Mouse (Mus musculus) stomach, postnatal 0 days (tissue): Measurements from ENCODE around the gene C2cd4c. TPM values are rescaled to one million over a fixed set of nuclear protein-coding genes. Genes with fewer than 3 reads are reported as not detected.

Experiments
- ATAC-seq: fragments of 200-750 bp; cut with Nextera tagmentation; 2 replicates; pipeline ENCODE4 v1.8.0; 2017; ENCODE audit not compliant: low FRiP score, low TSS enrichment
- DNase-seq: peaks from one replicate; pipeline ENCODE4 v3.0.0-alpha.2; 2016; ENCODE audit warnings: low spot score
- H3K27ac ChIP-seq: fragments of 300-500 bp; sonication (generic); replicated peaks from 2 replicates; pipeline ENCODE4 v1.5.1; 2014; ENCODE audit warnings: mild to moderate bottlenecking, control low read depth
- H3K27me3 ChIP-seq: fragments of 300-500 bp; sonication (generic); 2 replicates; pipeline ENCODE4 v1.6.1; 2014; ENCODE audit warnings: low read length; ENCODE audit not compliant: control insufficient read depth, insufficient read depth
- H3K36me3 ChIP-seq: fragments of 300-500 bp; sonication (generic); 2 replicates; pipeline ENCODE4 v1.6.1; 2014; ENCODE audit warnings: low read length, mixed read lengths; ENCODE audit not compliant: control insufficient read depth, insufficient read depth
- H3K4me1 ChIP-seq: fragments of 300-500 bp; sonication (generic); replicated peaks from 2 replicates; pipeline ENCODE4 v1.6.1; 2014; ENCODE audit warnings: antibody characterized with exemption; ENCODE audit not compliant: control insufficient read depth, insufficient read depth
- H3K4me2 ChIP-seq: fragments of 300-500 bp; sonication (generic); replicated peaks from 2 replicates; pipeline ENCODE4 v1.6.1; 2014; ENCODE audit warnings: low read depth, mild to moderate bottlenecking, control low read depth, moderate library complexity
- H3K4me3 ChIP-seq: fragments of 300-500 bp; sonication (generic); 2 replicates; pipeline ENCODE4 v1.5.1; 2014; ENCODE audit warnings: low read depth, low read length, control low read depth
- H3K9ac ChIP-seq: fragments of 300-500 bp; sonication (generic); 2 replicates; pipeline ENCODE4 v1.6.1; 2014; ENCODE audit warnings: mild to moderate bottlenecking, low read length, control low read depth, mixed read lengths
- H3K9me3 ChIP-seq: fragments of 300-500 bp; sonication (generic); 2 replicates; pipeline ENCODE4 v1.6.1; 2016; ENCODE audit warnings: low read length; ENCODE audit not compliant: control insufficient read depth
- CTCF ChIP-seq: IDR thresholded peaks from 2 replicates; pipeline ENCODE4 v1.5.1; 2016; ENCODE audit warnings: antibody characterized with exemption, low read depth, mild to moderate bottlenecking, moderate library complexity
- EP300 ChIP-seq: optimal IDR thresholded peaks from 2 replicates; pipeline ENCODE3; 2016; ENCODE audit warnings: antibody characterized with exemption
- WGBS: fragments of 180-500 bp; shearing (Covaris S2); extraction: QIAGEN DNeasy Blood & Tissue Kit; methylation state at CpG from one replicate; pipeline ENCODE4 v1.1.7; 2014; 5-methylcytosine and 5-hydroxymethylcytosine counted together
- polyA plus RNA-seq: library from polyadenylated mRNA; unstranded; fragments of >200 nt; fragmentation: Nextera tagmentation; extraction: Ambion mirVana; gene quantifications from 2 replicates; pipeline ENCODE4 v1.2.1, GENCODE M21; 2015

The C2cd4c gene
- polyA plus RNA-seq, 1 experiment from 2014 or later, result 0.07 TPM

GRCm38 (mm10) chr10:79574350-79574749 is 39.5 kb downstream of the C2cd4c start:
- TF ChIP-seq CTCF (no peak), EP300 (no peak)
- Histone ChIP-seq H3K36me3 (no peaks in the 10 kb centered on the region), H3K9me3 (no peaks in the 10 kb centered on the region), H3K27me3 (no peaks in the 10 kb centered on the region), H3K4me3 (no peak overlapping the region), H3K4me2 (no peak overlapping the region), H3K27ac (no peak overlapping the region), H3K4me1 (no peaks in the 10 kb centered on the region), H3K9ac (no peak overlapping the region)
- ATAC-seq, result no peak
- DNase-seq, result no peak
- 76% methylated on average over 8 of the region's 8 CpGs for WGBS

- no peak overlapping the region for H3K9ac ChIP-seq
- H3K36me3 ChIP-seq, result no peaks in the 10 kb centered on the region
- H3K4me1 ChIP-seq, result no peaks in the 10 kb centered on the region
- peak; percentile 8 for DNase-seq
- TF ChIP-seq CTCF, result no peak
- no peak for TF ChIP-seq EP300
- no peak overlapping the region for H3K4me3 ChIP-seq
- no peak overlapping the region for H3K4me2 ChIP-seq
- no peaks in the 10 kb centered on the region for H3K27me3 ChIP-seq
- no peak overlapping the region for H3K27ac ChIP-seq
- WGBS, result 88% methylated on average over 6 of the region's 6 CpGs
- no peaks in the 10 kb centered on the region for H3K9me3 ChIP-seq
- ATAC-seq, result no peak
Measured at GRCm38 (mm10) chr10:79573611-79574010, 40.2 kb downstream of the C2cd4c start.

GRCm38 (mm10) chr10:79571314-79571713 is 42.5 kb downstream of the C2cd4c start:
- ATAC-seq, result no peak
- no peaks in the 10 kb centered on the region for H3K36me3 ChIP-seq
- H3K27ac ChIP-seq, result no peak overlapping the region
- WGBS, result 89% methylated on average over 2 of the region's 2 CpGs
- H3K27me3 ChIP-seq, result no peaks in the 10 kb centered on the region
- TF ChIP-seq CTCF, result no peak
- TF ChIP-seq EP300, result no peak
- no peaks in the 10 kb centered on the region for H3K4me1 ChIP-seq
- peak; percentile 2 for DNase-seq
- no peak overlapping the region for H3K4me3 ChIP-seq
- H3K9ac ChIP-seq, result no peak overlapping the region
- no peak overlapping the region for H3K4me2 ChIP-seq
- no peaks in the 10 kb centered on the region for H3K9me3 ChIP-seq

- WGBS, result 85% methylated on average over 5 of the region's 5 CpGs
Measured at GRCm38 (mm10) chr10:79569921-79570320, 43.9 kb downstream of the C2cd4c start.

GRCm38 (mm10) chr10:79559716-79560115 is 54.1 kb downstream of the C2cd4c start:
- Histone ChIP-seq H3K4me2 (no peak overlapping the region), H3K36me3 (no peaks in the 10 kb centered on the region), H3K4me3 (no peak overlapping the region), H3K27ac (no peak overlapping the region), H3K9me3 (no peaks in the 10 kb centered on the region), H3K27me3 (no peaks in the 10 kb centered on the region), H3K4me1 (no peaks in the 10 kb centered on the region), H3K9ac (no peak overlapping the region)
- no peak for DNase-seq
- no peak for ATAC-seq
- TF ChIP-seq CTCF (no peak), EP300 (no peak)
- WGBS, result 93% methylated on average over 2 of the region's 2 CpGs

More at GRCm38 (mm10) chr10:79569921-79570320, 43.9 kb downstream of the C2cd4c start:
- no peak for ATAC-seq
- H3K9ac ChIP-seq, result no peak overlapping the region
- no peak for DNase-seq
- H3K4me2 ChIP-seq, result no peak overlapping the region
- H3K9me3 ChIP-seq, result no peaks in the 10 kb centered on the region
- H3K4me1 ChIP-seq, result no peaks in the 10 kb centered on the region
- TF ChIP-seq EP300 (no peak), CTCF (no peak)
- H3K4me3 ChIP-seq, result no peak overlapping the region
- no peak overlapping the region for H3K27ac ChIP-seq
- H3K36me3 ChIP-seq, result no peaks in the 10 kb centered on the region
- H3K27me3 ChIP-seq, result no peaks in the 10 kb centered on the region

GRCm38 (mm10) chr10:79557496-79557895 is 56.3 kb downstream of the C2cd4c start:
- ATAC-seq, result no peak
- no peaks in the 10 kb centered on the region for H3K9me3 ChIP-seq
- no peak overlapping the region for H3K9ac ChIP-seq
- no peak overlapping the region for H3K4me2 ChIP-seq
- H3K4me3 ChIP-seq, result no peak overlapping the region
- H3K36me3 ChIP-seq, result no peaks in the 10 kb centered on the region
- H3K27ac ChIP-seq, result no peak overlapping the region
- TF ChIP-seq EP300 (no peak), CTCF (no peak)
- no peaks in the 10 kb centered on the region for H3K27me3 ChIP-seq
- 0 out of 2 replicates have a peak, but pooled peaks cover 2% of the 10 kb centered on the region for H3K4me1 ChIP-seq
- 91% methylated on average over 5 of the region's 5 CpGs for WGBS
- peak; percentile 13 for DNase-seq
